Mouse (Mus musculus): ENCODE measurements around the gene Nsmce1.
"Not testable (repeated sequence)": the region's sequence is repeated elsewhere in the genome, so short reads cannot be mapped to it uniquely, and the experiment has no call there.

Nsmce1 gene

GRCm38 (mm10) chr7:125434666-125435290 is 56.6 kb downstream of the Nsmce1 start:
- DNase-seq (ENCODE audit: low read depth, low spot score) = no peak

DNA sequence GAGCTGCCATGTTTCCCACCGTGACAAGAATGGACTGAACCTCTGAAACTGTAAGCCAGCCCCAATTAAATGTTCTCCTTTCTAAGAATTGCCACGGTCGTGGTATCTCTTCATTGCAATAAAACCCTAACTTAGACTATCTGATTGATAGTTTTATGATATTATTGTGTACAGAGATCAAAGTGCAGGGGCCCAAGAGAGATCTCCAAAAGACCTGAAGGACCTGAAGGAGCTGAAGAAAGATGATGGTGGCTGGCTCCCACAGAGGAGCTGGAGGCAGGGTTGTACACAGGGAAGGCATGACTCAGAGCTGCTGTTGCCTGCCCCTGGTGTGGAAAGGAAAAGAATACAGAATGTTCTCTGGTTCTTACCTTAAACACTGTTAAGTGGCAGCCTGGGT is 57.5 kb downstream of the Nsmce1 start:
- DNase-seq (ENCODE audit: low read depth, low spot score) = no peak

- no peak for DNase-seq (ENCODE audit: low read depth, low spot score)
Observed at GRCm38 (mm10) chr7:125430170-125430842, 61.1 kb downstream of the Nsmce1 start.

DNA sequence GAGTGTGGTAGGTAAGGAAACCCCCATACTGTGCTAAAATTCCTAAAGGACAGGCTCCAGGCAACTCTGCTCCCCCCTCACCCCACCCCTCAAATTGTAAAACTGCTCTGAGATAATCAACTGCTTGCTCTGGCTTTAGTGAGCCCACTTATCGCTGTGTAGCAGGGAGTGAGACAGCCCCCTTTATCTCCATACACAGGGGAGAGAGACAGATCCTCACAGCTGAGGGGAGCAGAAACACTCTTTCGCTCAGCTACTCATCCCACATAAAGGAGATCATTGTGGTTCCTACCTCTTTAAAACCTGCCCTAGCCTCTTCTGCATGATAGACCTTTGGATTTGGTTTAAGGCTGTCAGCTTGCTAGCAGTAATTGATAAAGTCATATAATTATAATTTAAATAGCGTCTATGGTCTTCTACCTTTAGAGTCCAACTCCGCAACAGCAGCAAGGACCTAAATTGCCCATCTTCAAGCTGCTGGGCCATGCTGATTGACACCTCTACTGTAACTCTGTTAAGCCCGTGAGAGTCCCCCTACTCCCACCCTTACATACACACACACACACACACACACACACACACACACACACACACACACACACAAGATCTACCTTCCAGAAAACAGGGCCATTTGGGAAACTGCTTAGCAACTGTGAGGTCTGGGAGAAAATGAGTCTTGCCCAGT is 62.4 kb downstream of the Nsmce1 start:
- not testable (repeated sequence) for DNase-seq (ENCODE audit: low read depth, low spot score)

DNA sequence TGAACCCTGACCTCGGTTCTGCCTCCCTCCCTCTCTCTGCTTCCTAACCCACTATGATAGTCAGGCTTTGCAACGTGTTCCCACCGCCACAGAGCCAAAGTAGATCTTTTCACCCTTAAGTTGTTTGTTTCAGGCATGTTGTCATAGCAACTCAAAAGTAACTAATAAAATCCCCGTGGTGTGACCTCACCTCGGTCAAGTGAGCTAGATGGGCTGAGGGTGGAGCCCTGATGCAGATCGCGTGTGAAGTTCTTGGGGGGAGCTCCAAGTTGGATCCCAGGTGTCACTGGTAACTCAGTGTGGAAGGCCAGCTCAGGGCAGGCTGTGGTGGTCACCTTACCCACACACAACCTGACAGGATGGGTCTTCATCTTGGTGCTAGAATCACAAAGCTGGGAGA is 63.0 kb downstream of the Nsmce1 start:
- DNase-seq (ENCODE audit: low read depth, low spot score) = no peak

GRCm38 (mm10) chr7:125427492-125428090 is 63.8 kb downstream of the Nsmce1 start:
- DNase-seq (ENCODE audit: low read depth, low spot score) = no peak

- no peak for DNase-seq (ENCODE audit: low read depth, low spot score)
Observed at GRCm38 (mm10) chr7:125423056-125423455, 68.3 kb downstream of the Nsmce1 start.

DNA sequence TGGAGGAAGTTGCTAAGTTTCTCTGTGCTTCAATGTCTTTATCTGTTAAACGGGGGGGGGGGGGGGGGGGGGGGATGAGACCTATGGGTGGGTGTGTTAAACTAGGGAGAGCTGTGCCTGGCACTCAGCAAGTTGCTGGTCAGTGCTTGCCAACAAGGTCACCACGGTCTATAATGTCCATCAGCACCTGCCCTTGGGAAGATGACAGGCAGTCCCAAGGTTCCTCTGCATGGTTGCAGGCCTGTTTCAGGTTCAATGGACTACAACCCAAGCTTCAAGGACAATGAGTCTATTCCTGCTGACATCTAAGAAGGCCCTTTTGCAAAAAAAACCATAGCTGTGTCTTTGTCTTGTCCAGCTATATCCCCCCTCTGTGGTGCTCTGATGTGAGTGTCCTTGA is 69.5 kb downstream of the Nsmce1 start:
- DNase-seq (ENCODE audit: low read depth, low spot score) = no peak

GRCm38 (mm10) chr7:125420190-125420589 is 71.2 kb downstream of the Nsmce1 start:
- DNase-seq (ENCODE audit: low read depth, low spot score) = peak; percentile 23

DNA sequence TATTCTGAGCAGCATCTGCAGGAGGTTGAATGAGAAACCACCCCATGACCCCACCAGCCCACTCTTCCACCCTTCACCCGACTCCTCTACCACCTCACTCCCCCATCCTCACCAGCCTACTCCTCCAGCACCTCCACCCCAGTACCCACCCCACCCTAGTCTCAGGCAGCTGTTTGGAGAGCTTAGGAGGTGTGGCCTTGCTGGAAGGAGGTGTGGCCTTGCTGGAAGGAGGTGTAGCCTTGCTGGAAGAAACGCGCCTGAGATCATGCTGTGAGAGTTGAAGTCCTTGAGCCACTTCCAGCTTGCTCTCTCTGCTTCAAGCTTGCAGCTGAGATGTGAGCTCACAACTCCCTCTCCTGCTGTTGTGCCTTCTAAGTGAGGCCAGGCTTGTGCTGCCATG is 73.0 kb downstream of the Nsmce1 start:
- DNase-seq (ENCODE audit: low read depth, low spot score) = no peak
